Mouse (Mus musculus) right cerebral cortex, adult 18-20 months (tissue): ENCODE data around the gene Ttc41.
"Not testable (repeated sequence)": the region's sequence is repeated elsewhere in the genome, so short reads cannot be mapped to it uniquely, and the experiment has no call there.

Experiments
- DNase-seq: peaks from one replicate; pipeline ENCODE4 v3.0.0; 2022; ENCODE audit warnings: mixed read lengths

The Ttc41 gene

DNA sequence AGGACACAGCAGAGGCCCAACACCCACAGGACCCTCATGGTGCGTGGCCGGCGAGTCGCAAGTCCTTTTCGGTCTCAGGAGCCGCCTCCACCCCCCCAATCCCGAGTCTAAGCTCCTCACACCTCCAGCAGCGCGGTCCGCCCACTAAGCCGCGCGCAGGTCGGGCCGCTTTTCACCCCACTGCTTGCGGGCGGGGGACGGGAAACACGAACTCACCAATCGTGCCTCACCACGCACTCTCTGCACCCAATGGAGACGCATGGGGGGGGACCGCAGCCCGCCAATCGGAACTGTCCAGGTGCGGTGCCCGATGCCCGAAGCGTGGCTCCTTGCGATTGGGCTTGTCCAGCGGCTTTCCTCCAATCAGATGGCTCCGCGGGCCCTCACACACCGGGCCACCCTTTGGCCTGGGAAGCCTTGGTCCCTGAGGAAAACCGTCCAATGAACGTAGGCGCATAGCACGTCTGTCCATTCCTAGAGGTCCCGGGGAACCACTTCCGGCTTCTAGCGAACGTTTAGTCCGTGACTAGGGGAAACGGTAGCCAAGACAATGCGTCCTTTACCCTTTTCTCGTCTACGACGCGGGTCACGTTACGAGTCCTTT is at the start of gene Ttc41, which contains the start of gene Hsp90b1:
Ttc41 (plus strand) TSS at position 494 of the 604 bp plus-strand sequence.
Hsp90b1 (minus strand) TSS at position 192 of the 604 bp plus-strand sequence.
- DNase-seq: peak; percentile 100

DNA sequence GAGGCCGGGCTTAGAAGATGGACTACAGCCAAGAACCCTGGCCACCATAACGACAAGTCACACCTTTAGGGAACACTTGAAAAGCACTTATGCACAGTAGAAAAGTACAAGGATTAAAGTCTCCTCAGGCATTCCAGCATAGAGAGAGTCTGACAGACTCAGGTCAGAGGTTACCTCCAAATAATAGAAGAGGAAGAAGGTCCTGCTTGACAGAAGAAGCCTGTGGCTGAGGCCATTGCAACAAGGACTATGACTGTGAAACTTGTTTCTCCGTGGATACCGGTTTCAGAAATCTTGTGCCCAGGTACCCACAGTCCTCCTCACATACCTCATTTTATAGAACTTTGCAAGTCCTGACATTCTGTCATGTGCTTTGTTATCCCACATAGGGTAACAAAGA is 35.1 kb upstream of the Ttc41 start:
- not testable (repeated sequence) for DNase-seq

DNA sequence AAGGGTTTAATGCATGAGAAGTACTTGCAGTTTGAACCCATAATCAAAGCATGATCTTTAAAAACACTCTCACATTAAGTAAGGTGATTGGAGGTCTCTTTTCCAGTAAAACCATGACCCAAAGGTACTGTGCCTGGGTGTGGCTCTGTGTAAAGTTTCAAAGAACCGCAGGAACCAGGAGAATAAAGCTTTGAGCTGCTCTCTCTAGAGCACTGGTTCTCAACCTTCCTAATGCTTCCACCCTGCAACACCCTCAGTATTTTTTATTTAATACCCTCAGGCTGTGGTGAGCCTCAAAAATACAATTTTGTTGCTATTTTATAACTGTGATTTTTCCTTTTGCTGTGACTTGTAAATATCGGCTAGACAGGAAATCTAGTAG is 20.8 kb upstream of the Ttc41 start:
- not testable (repeated sequence) for DNase-seq

DNA sequence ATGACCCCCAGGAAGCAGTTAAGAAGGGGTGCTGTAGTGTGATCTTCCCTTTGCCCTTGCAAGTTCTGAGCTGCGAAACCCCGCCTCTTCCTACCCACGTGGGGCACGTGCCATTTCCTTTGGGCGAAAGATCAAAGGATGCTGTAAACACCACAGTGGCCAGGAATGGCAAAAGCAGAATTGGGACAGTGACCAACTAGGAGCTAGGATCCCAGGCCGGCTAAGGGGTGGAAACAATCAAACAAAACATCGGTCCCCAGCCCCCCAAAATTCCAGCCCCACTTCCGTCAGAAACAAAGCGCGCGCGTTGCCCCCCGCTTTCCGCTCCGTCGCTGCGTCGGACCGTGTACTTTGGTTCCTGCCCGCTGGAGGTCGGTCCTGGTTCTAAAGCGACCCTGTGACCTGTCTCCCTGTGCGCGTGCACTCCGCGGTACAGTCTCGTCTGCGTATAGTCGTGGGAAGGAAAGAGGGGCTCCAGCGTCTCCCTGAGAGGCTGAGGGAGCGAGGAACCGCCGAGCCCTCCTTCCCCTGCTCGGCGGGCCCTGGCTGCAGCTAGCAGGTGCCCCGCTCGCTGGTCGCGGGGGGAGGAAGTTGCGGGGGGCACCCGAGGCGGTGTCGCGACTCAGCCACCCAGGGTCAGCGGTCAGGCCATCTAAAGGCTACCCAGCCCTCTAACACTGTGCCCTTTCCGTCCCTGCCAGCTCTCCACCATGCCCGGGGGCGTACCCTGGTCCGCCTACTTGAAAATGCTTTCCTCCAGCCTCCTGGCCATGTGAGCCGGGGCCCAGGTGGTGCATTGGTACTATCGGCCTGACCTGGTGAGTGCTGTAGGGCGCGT is 20.2 kb upstream of the Ttc41 start:
- DNase-seq: peak; percentile 72

DNA sequence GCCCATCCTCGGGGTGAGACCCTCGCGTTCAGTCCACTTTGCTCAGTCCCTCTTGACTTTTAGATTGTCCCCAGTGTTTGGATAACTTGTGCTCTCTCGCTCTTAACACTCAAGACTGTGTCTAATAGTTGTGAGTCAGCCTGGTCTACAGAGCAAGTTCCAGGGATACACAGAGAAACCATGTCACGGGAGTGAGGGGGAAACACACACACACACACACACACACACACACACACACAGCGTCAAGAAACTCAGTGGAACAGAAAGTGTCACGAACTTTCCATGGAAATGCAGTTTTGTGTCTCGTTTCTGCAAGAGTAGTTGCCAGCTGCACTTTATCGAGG is 19.6 kb upstream of the Ttc41 start:
- not testable (repeated sequence) for DNase-seq

DNA sequence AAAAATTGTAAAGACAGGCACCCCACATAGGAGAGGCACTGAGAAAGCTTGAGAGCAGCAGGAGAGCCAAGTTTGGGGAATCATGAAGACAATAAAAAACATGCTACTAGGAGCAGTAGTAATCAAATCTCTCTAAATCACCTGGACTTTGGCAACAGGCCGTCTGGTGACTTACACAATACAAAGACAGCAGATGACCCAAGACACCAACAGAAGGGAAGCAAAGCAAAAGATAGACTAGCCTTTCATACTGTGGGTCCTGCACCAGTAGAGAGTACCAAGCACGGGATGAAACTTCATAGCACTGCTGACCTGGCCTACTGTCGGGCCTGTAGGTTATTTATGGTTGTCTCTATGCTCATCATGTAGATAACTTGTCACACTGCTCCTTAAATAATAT is 5.4 kb upstream of the Ttc41 start:
- DNase-seq: no peak

DNA sequence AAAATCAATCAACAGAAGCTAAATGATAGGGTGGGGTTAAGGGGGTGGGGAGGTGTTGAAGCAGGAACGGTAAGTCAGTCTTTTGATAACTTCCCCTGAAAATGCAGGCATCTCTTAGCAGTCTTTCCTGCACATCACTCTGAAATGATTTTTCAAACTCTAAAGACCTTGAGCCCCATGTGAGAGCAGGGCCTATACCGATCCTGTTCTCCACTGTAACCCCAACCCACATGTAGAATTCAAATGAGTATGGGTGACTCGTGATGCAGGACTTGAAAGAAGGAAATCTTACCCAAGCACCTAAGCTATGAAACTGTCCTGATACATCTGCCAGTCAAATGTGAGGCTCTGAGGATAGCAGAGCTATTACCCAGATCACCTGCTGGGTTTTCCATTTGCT is 4.6 kb upstream of the Ttc41 start:
- no peak for DNase-seq

DNA sequence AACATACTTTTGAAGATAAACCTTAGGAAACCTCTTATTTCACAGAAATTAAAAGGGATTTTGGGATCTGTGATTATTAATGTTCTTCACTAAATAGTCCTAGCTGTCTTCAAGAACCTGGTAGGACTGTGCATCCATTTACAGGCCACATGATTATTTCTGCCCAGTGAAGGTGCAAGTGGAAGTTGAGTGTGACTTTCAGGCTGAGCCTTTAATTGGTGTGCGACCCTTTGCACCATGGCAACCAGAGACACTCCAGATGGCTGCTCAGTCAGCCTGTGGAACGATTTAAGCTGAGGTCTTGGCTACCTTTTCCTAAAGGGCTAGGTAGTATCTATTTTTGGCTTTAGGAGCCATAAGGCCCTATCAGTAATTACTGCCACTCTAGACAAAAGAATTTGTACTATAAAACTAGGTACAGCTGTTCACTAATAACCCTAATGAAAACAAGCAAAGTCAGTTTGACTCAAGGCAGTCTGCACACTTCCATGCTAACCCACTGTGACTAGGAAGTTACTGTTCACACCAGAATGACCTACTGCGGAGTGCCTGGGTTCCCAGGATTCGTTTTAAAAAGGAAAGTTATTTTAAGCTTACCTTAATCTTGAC is 3.2 kb upstream of the Ttc41 start:
- no peak for DNase-seq

DNA sequence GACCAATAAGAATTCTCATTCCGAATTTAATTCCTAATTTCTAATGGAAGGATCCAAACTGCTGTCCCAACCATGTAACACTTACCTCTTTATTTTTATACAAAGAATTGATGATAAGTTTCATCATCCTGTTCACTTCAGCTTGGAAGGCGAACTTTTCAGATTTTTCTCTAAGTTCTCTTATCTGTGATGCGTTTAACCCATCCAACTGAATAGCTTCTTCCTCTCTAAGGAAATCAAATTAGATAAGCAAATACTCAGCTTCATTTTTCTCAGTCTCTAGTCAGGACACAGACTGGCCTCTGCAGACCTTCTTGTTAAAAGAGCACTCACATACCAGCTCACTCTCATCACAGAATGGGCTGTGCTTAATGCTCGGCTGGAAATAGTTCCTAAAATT is 2.2 kb upstream of the Ttc41 start:
- DNase-seq: no peak

DNA sequence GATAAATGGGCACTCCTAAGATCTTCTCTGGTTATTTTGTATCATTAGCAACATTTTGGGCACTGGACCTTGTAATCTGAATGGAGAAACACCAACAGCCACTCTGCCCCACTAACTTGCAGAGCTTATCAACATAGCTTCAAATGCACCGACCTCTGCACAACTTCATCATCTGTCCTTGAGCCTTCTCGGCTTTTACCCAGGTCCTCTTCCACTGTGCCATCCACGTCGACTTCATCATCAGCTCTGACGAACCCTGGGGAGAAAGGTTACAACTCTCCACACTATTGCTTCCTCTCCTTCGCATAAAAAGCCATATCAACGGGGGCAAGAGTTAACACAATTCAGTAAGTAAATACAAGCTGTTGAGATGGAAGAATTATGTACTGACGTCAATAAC is 1.5 kb upstream of the Ttc41 start:
- no peak for DNase-seq

DNA sequence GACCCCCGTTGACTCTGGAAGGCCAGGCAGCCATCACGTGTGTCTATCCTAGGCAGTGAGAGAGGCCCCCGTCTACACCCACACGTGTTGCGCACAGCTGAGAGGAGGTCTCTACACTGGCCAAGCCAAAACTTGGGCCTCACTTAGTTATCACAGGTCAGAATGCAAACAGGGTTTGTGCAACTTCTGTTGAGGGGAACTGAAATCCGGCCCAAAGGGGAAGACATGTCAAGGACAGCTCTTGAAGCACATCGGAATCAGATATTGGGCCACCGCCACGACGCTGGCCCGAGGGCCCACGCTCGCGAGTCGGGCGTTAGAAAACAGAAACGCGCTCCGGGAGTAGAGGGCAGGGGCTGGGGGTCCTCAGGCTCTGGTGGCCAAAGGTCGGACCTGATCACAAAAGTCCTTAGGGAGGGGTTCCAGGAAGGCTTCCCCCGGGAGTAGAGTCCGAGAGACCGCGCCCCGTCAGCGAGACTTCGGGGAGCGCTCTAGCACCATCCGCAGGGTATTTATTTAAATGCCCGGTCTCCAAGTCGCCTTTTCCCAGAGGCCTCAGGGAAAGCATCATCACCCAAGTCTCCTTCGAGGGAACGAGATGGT is 921 bp upstream of the Ttc41 start:
- DNase-seq: peak; percentile 26

DNA sequence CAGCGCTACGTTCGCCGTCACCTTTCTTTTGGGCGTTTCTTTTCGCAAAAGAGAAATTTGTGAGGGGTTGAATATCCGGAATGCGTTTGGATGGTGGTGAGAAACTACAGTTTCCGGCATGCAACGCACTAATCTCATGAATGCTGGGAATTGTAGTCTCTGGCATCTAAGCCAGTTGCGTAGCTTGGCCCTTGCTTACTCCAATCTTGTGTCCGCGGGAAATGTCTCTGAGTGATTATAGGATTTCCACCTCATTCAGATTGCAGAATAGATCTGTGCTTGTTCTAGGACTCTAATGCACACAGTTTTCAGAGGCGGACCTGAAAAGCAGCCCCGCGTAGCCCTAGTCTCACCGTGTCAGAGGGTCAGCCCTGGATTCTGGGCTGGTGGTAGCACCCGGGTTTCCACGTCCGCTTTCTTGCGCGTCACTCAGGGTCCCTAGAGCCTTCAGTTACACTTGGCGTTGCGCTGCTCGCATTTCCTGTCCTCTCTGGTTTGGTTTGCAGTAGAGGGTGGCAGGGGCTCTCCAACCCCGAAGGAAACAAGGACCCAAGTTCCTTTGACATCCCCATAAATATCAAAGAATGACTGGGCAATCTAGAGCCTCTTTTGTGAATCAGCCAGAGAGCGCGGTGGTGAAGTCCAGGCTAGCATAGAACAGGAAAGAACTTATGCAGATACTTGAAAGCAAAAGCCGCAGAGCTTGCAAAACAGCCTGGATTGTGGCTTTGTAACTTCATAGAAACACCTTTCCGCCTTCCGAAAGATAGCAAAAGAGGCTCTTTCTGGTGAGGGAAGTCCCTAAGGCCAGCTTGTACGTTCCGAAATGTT is 526 bp downstream of the Ttc41 start:
- peak; percentile 83 for DNase-seq

DNA sequence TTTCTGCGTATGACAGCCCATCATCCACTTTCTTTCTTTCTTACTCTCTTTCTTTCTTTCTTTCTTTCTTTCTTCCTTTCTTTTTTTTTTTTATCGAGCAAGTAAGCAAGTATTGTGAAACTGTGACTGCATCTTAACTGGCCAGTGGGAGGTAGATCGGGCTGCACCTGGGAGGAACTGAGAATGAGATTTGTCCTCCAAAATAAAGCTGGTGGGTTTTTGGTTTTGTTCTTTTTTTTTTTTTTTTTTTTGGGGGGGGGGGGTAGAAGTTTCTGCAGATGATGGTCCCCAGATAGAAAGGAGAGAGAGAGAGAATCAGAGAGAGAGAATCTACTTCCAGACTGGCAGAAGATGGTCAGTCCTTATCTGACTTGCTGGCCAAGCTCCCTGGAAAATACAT is 1.5 kb downstream of the Ttc41 start:
- DNase-seq: no peak

DNA sequence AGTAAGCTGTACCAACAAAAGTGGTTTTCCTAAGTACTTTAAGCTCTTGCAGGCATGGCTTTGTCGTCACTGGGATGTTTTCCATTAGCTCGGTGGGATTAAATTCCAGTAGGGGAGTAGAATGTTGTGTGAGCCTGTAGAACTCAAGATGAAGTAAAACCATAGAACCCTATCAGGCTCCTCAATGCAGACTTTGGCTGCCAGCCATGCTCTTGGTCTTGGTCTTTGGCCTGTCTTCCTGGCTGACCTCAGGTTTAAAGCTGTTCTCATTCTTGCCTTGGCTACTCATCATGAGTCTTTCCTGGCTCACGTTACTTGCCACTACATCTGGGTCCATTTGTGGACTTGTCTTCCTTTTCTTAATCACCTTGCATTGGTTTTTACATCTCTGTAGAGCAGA is 6.5 kb downstream of the Ttc41 start:
- DNase-seq: no peak

DNA sequence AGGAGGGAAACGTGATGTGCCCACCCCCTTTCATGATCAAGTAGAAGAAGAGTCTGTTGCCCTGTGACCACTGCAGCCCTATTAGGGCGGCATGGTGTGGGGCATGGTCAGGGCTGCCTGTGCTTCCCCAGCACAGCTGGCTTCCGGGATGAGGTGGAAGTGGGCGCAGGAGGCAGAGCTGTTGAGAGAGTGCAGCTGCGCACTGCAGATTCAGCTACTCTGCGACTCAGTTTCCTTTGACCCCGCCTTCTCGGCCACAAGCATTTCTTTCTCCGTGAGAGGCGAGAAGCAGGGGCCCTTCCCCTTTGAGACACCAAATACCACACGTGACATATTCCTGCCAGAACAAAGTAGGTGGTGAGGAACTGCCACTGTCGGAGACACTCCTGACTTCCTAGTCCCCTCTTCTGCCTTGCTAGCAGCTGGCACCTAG is 22.0 kb downstream of the Ttc41 start:
- DNase-seq: peak; percentile 55

DNA sequence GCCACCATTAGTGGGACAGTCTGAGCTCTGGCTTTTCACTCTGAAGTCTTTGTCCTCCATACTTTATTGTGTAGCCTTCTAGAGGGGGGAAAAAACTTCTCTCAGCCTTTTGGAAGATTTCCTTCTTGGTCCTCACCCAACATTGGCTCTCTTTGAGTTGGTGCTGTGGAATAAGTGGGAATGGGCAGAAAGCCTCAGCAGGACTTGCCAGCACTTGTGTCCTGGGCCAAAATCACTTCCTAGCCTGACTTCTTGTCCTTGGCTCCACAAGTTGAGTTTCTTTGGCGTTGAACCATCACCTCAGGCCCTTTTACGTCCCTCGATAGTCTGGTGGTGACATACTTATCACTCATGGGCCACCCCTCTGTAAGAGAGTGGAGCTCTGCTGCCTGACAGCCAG is 22.6 kb downstream of the Ttc41 start:
- DNase-seq: no peak

DNA sequence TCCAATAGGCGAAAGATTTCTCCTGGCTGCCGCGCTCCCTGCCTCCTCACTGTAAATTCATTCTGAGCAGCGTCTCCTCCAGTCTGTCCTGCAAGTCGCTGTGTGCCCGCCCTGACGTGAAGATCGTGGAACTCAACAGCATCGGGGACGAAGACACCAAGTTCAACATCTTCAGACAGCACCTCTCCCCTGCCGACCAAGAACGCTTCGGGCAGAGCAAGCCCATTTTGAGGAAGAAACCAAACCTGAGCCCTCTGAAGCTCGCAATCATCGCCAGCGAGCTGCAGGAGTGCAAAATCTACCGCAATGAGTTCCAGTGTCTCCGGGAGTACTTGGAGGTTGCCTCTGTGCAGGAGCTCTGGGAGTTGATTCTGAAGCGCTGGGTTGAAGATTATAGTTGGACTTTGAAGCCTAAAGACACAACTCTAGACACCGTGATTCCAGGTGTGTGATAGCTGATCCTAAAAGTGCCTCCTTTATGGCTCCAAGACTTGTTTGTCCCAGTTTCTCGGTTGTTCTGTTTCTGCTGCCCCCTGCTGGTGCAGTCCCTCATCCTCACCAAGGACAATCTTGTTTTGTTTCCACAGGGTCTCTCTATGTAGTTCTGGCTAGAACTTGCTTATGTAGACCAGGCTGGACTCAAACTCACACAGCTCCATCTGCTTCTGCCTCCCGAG is 25.4 kb downstream of the Ttc41 start:
- peak; percentile 82 for DNase-seq

DNA sequence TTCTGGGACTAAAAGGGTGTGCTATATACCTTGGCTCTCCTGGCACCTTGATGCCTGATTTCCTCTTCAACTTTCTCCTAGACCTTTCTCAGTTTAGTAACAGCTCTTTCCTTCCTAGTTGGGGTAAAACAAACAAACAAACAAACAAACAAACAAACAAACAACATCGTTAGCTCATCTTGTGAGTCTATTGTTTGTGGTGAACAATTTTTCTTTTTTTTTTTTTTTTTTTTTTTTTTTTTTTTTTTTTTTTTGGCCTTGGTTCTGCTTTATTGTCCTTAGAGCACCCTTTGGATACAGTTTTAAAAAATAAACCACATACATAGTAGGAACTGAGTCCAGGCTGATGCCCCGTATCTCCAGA is 25.9 kb downstream of the Ttc41 start:
- no peak for DNase-seq

DNA sequence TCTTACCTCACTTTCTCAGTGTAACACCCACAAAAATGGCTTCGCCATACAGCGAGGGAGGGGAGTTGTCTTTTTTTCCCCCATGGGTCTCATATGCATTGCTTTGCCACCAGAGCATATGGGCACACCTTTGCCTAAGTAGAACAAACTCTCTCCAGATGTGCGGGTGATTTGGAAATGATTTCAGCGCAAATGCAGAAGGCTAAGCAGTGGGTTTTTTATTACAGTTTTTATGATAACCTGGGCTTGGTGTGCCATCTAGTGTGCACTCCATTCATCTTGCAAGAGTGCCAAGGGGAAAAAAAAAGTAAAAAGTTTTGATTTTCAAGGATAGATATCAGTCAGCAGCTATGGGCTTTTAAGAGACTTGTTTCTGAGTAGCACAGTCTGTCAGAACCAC is 29.4 kb downstream of the Ttc41 start:
- no peak for DNase-seq

DNA sequence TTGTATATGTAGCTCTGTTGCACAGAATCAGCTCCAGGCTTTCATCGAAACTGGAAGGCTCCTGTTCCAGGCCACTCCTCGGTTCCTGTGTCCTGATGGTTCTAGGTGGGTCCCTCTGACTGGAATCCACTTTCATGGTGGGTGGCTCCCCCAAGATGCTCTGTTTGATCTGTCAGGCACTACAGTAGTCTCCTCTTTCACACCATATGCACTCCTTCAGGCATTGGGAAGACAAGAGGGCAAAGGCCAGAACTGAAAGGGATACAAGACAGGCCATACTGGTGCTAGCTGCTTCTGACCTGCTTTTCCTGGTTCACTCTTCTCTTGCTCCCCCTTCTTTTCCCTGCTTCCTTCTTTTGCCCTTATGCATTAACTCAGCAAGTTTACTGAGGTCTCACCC is 37.3 kb downstream of the Ttc41 start:
- no peak for DNase-seq

DNA sequence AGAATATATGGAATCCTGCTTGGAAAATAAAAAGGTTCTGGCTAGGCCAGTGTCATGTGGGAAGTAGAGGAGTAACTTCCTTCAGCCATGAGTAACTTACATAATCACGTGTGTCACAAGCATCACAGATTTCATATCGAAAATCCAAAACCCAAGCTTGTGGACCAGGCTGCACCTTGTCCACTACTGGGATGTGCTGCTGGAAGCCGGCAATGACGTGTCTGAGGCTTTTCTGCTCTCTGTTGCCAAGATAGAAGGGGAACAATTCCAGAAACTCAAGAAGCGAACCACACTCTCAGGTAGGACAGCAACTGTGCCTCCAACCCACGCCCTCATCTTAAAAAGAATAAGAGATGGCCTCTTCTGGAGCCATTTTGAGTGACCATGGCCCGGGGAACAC is 38.7 kb downstream of the Ttc41 start:
- no peak for DNase-seq

DNA sequence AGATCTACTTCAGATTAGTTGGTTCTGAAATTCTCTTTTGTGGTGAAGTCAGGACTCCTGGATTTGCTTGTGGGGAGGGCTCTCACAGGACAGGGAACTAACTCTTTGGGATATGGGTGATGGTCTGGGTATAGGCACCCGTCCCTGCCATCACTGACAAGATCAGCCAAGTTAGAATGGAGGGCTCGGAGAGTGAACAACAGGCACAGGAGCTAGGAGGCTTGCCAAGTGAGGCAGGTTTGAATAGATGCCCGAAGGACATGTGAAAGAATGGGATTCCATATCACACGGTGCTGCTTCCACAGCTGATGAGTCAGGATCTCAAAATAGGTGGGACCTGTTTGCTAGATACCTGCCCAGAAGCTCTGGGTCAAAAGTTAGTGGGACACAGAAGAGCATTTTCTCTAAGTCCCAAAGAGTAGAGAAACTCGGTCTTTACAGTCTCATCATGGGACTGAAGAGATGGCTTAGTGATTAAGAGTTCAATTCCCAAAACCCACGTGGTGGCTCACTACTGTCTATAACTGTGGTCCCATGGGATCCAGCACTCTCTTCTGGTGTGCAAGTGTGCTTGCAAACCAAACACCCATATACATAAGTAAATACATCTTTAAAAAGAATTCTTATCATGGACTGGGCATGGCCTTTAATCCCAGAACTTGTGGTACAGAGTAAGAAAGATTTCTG is 50.3 kb downstream of the Ttc41 start:
- DNase-seq: no peak
